Mouse (Mus musculus) urinary bladder, postnatal 10 days (tissue): Measurements from ENCODE around the gene Sult2a7.

Experiments used
- DNase-seq: peaks from one replicate; pipeline ENCODE4 v3.0.0; 2022; ENCODE audit warnings: low spot score

The Sult2a7 gene

GRCm38 (mm10) chr7:14494130-14494529 lies at the start of gene Sult2a7:
Gene Sult2a7 (minus strand): TSS chr7:14494230.
- DNase-seq, result no peak

- DNase-seq, result no peak
Measured at GRCm38 (mm10) chr7:14525280-14525679, 31.2 kb upstream of the Sult2a7 start.

DNA sequence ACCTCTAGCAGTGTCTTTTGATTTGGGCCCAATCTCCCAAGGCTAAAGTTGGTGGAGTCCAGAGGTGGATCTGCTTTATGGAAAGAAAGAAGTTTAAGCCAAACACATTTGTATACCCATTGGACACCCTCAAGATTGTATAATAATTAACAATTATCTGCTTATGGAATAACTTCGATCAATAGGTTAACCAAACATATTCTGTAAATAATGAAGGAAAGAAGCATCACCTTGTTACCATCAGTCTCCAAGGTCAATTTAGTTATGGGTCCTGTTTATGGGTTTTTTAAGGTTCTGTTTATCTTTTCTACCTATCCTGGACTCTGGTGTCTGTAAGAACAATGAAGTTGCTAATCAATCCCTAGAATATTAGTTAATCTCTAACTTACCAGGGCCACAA lies 28.6 kb upstream of the Sult2a7 start:
- no peak for DNase-seq

- no peak for DNase-seq
Measured at GRCm38 (mm10) chr7:14518301-14518700, 24.3 kb upstream of the Sult2a7 start.

DNA sequence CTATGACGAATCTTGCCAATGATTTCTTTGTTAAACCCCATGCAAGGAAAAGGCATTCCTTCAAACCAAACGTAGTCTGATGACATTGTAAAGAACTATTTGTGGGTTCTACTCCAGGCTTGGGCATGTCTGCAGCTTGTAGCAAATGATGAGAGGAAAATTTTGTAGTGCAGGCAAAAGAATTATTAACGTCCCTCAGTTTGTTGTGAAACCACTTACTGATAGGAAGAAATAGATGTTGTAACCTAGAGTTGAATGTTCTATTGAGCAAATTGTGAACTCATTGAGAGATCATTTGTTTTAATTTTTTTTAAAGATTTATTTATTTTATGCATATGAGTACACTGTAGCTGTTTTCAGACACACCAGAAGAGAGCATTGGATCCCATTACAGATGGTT lies 1.1 kb downstream of the Sult2a7 start:
- DNase-seq, result no peak

GRCm38 (mm10) chr7:14446534-14446933 lies 47.5 kb downstream of the Sult2a7 start, which contains the start of gene Sult2a8:
Gene Sult2a8 (minus strand): TSS chr7:14446769.
- DNase-seq, result no peak

- DNase-seq, result no peak
Measured at GRCm38 (mm10) chr7:14439581-14439980, 54.4 kb downstream of the Sult2a7 start.

DNA sequence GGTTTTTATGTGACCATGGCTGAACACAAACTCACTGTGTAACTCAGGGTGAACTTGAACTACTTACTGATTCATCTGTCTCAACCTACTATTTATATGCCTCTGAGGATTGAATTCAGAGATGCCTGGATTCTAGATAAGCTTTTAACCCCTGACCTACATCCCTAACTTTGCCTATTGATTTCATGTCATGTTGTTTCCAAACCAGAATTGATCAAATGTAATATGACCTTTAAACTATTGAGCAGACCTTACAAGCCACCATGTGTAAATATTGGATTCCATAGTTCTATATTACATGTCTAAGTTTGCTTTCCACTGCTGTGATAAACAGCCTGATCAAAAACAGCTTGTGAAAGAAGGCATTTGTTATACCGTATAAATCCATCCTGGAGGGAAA lies 55.5 kb downstream of the Sult2a7 start:
- no peak for DNase-seq

DNA sequence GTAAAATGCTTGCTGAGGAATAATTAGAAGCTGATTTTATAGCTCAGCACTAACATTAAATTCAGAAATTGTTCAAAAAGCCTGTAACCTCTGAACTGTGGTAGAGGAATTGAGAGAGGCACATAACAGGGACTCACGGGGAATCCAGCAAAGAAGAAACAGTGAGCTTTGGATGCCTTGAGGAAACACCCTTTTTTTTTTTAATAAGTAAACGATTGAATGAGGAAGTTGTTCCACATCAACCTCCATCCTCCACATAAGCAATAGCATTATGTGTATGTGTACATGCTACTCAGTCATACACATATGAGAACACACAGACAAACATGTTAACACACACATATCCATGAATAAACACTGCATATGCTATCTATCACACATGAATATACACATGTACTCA lies 56.0 kb downstream of the Sult2a7 start:
- no peak for DNase-seq
